Mouse (Mus musculus): ENCODE measurements around the gene Mrpl28.

DNA sequence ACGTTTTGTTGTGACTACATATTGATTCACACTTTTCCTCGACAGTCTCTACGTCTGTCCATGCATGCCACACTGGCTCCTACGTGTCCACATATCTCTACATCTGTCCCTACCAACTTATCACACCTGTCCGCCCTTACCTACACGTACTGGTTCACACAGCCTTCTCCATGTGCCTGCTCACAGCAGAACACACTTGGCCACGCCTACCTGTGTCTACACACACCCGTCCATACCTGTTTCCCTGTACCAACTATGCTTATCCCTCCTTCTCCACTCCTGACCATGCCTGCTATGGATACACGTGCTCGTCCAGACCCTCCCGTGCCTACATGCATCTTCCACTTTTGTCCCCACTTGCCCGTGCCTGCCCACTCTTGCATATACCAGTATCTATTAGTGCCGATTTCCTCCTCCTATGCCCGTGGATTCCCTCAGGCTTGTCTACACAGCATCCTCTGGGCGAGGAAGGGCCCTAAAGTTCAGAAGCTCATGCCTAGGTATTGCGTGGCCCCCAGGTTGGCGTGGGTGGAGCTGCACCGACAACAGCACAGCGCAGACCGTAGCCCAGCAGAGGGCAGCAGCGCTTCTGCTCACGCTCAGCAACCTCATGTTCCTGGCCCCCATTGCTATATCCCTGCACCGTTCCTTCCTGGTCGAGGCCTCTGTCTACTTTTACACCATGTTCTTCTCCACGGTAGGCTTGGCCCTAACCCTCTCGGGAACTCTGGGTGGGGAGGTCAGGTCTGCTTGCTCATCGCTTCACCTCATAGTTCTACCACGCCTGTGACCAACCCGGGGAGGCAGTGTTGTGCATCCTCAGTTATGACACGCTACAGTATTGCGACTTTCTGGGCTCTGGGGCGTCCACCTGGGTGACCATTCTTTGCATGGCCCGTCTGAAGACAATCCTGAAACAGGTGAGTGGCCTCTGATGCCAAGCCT, 3.3 kb upstream of the Mrpl28 start:
- TF ChIP-seq CTCF (IDR thresholded peaks at IDR 0.05; ENCODE audit: low read depth, low read length) (peak; percentile 94), POLR2A (IDR thresholded peaks at IDR 0.05; ENCODE audit: extremely low read depth, insufficient read depth, low read length) (no peak)

Data from liver, adult 2 months (tissue).